Mouse (Mus musculus) liver, embryonic 11.5 days (tissue): Measurements from ENCODE around the gene Hist2h2aa2. TPM values are rescaled to one million over a fixed set of nuclear protein-coding genes. Genes with fewer than 3 reads are reported as not detected.
"Not testable (repeated sequence)": the region's sequence is repeated elsewhere in the genome, so short reads cannot be mapped to it uniquely, and the experiment has no call there.

ENCODE experiments used
- ATAC-seq: fragments of 200-750 bp; cut with Nextera tagmentation; replicated peaks from 2 replicates; pipeline ENCODE4 v1.8.0; 2017; ENCODE audit warnings: moderate number of reproducible peaks, mild to moderate bottlenecking, moderate TSS enrichment, moderate library complexity; ENCODE audit not compliant: low FRiP score
- DNase-seq: peaks from one replicate; pipeline ENCODE4 v3.0.0-alpha.2; 2017; ENCODE audit warnings: low spot score
- H3K27ac ChIP-seq: fragments of 300-500 bp; sonication (generic); 2 replicates; pipeline ENCODE4 v1.5.1; 2014; ENCODE audit warnings: mild to moderate bottlenecking, low read depth, low read length, control low read depth
- H3K27me3 ChIP-seq: fragments of 300-500 bp; sonication (generic); replicated peaks from 2 replicates; pipeline ENCODE4 v1.6.1; 2014; ENCODE audit warnings: low read length, mixed read lengths; ENCODE audit not compliant: control insufficient read depth, insufficient read depth
- H3K36me3 ChIP-seq: fragments of 300-500 bp; sonication (generic); 2 replicates; pipeline ENCODE4 v1.6.1; 2014; ENCODE audit warnings: mild to moderate bottlenecking, low read length, moderate library complexity, mixed read lengths; ENCODE audit not compliant: control insufficient read depth, insufficient read depth
- H3K4me1 ChIP-seq: fragments of 300-500 bp; sonication (generic); replicated peaks from 2 replicates; pipeline ENCODE4 v1.6.1; 2014; ENCODE audit warnings: low read length, mixed read lengths; ENCODE audit not compliant: control insufficient read depth, insufficient read depth
- H3K4me2 ChIP-seq: fragments of 300-500 bp; sonication (generic); 2 replicates; pipeline ENCODE4 v1.6.1; 2014; ENCODE audit warnings: mild to moderate bottlenecking, control low read depth, moderate library complexity
- H3K4me3 ChIP-seq: fragments of 300-500 bp; sonication (generic); 2 replicates; pipeline ENCODE4 v1.5.1; 2014; ENCODE audit warnings: low read depth, low read length, control low read depth
- H3K9ac ChIP-seq: fragments of 300-500 bp; sonication (generic); 2 replicates; pipeline ENCODE4 v1.6.1; 2014; ENCODE audit warnings: low read depth, low read length, control low read depth
- H3K9me3 ChIP-seq: fragments of 300-500 bp; sonication (generic); 2 replicates; pipeline ENCODE4 v1.6.1; 2016; ENCODE audit warnings: low read length, inconsistent platforms, mixed read lengths; ENCODE audit not compliant: control insufficient read depth
- WGBS: fragments of 180-500 bp; shearing (Covaris S2); extraction: QIAGEN DNeasy Blood & Tissue Kit; methylation state at CpG from one replicate; pipeline ENCODE4 v1.1.7; 2014; 5-methylcytosine and 5-hydroxymethylcytosine counted together
- polyA plus RNA-seq: library from polyadenylated mRNA; unstranded; fragments of >200 nt; fragmentation: Nextera tagmentation; extraction: Ambion mirVana; gene quantifications from 2 replicates; pipeline ENCODE4 v1.2.1, GENCODE M21; 2014

Hist2h2aa2 gene
- polyA plus RNA-seq, 1 experiment from 2014 or later: 34.5 TPM

DNA sequence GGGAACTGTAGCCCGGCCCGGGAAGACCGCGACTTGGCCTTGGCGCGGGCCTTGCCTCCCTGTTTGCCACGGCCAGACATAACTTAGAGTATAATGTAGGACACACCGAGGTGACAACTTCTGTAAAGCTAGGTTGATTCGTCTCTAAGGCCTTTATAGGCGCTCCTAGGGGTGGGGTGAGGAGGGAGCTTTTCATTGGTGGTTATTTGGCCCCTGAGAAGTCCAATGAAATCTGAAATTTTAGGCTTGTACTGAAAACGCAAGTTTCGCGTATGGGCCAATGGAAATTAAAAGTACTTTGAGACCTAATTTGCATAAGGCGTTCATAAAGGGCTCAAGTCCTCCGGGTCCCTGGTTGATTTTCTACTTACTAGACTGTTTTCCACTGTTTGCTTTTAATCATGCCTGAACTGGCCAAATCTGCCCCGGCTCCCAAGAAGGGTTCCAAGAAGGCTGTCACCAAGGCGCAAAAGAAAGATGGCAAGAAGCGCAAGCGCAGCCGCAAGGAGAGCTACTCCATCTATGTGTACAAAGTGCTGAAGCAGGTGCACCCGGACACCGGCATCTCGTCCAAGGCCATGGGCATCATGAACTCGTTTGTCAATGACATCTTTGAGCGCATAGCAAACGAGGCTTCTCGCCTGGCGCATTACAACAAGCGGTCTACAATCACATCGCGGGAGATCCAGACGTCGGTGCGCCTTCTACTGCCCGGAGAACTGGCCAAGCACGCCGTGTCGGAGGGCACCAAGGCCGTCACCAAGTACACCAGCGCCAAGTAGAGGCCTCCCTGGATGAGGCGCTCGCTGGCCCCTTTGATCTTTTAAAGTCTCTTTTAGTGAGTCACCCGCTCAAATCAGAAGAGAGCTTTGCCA, 19.1 kb downstream of the Hist2h2aa2 start, which contains the start of the genes Hist2h2ac and Hist2h2be:
Gene Hist2h2ac, minus strand, starts transcription at position 116 of the 875 bp plus-strand sequence.
Gene Hist2h2be, plus strand, starts transcription at position 355 of the 875 bp plus-strand sequence.
- Histone ChIP-seq H3K4me1 (peaks cover 31% of the 10 kb centered on the region), H3K9me3 (no peaks in the 10 kb centered on the region), H3K27me3 (no peaks in the 10 kb centered on the region), H3K9ac (peak within 1 kb of the TSS; percentile 98), H3K4me3 (peak within 1 kb of the TSS; percentile 61), H3K36me3 (no peaks in the 10 kb centered on the region), H3K4me2 (peak within 1 kb of the TSS; percentile 92), H3K27ac (peak within 1 kb of the TSS; percentile 100)
- under 1% methylated on average over 43 of the region's 43 CpGs for WGBS
- peak; percentile 92 for ATAC-seq
- DNase-seq: peak; percentile 84

- not testable (repeated sequence) for H3K9me3 ChIP-seq, H3K27me3 ChIP-seq, H3K36me3 ChIP-seq
- WGBS: under 1% methylated on average over 26 of the region's 47 CpGs
- Histone ChIP-seq H3K4me2 (peak overlapping the region; percentile 92), H3K27ac (peak overlapping the region; percentile 100), H3K4me1 (peaks cover 26% of the 10 kb centered on the region), H3K9ac (peak overlapping the region; percentile 98), H3K4me3 (peak overlapping the region; percentile 61)
- ATAC-seq (peak; percentile 9), DNase-seq (peak; percentile 79)
Measured at GRCm38 (mm10) chr3:96220131-96220764, 19.8 kb downstream of the Hist2h2aa2 start.

DNA sequence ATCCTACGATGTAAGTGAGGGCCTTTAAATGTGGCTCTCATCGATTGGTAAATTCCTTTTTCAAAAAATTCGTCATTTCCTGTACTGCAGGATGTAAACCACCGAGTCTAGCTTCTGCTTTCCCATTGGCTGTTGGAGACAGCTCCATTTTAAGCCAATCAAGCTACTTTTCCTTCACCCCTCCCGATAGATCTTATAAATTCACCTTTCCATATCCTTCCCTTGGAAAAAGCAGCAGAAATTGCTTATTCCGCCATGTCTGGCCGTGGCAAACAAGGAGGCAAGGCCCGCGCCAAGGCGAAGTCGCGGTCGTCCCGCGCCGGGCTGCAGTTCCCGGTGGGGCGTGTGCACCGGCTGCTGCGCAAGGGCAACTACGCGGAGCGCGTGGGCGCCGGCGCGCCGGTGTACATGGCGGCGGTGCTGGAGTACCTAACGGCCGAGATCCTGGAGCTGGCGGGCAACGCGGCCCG, 20.4 kb downstream of the Hist2h2aa2 start, which contains the start of the genes Bola1 and Hist2h2ab:
Gene Bola1, minus strand, starts transcription at position 49 of the 470 bp plus-strand sequence.
Gene Hist2h2ab, plus strand, starts transcription at position 205 of the 470 bp plus-strand sequence.
- Histone ChIP-seq H3K36me3 (no peaks in the 10 kb centered on the region), H3K27me3 (no peaks in the 10 kb centered on the region), H3K4me1 (peaks cover 22% of the 10 kb centered on the region), H3K9ac (peak within 1 kb of the TSS; percentile 98), H3K4me3 (peak within 1 kb of the TSS; percentile 61), H3K9me3 (no peaks in the 10 kb centered on the region), H3K27ac (peak within 1 kb of the TSS; percentile 100), H3K4me2 (peak within 1 kb of the TSS; percentile 92)
- WGBS: under 1% methylated on average over 37 of the region's 37 CpGs
- DNase-seq (peak; percentile 80), ATAC-seq (peak; percentile 74)

DNA sequence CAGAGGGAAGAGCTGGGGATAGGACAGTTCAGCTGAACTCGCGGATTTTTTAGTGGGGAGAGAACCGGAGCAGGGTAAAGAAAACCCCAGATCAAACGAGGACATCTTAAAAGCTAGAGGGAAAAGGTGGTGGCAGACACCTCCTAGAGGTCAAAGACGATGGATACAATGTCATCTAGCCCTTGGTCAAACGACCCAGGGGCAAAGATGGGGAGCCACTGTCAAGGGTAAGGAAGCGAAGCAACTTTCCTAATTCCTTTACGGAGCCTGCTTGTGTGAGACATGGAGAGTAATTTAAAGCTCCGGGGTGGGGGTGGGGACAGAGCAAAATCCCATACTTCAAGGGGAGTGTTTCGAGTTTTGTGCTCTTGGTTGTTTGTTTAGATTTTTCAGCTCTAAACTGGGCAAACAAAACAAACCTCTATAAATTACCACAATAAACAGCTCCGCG, 20.9 kb downstream of the Hist2h2aa2 start:
- peaks cover 22% of the 10 kb centered on the region for H3K4me1 ChIP-seq
- DNase-seq (peak; percentile 64), ATAC-seq (0 out of 2 replicates have a peak, but pooled peaks have one; percentile 3)
- H3K27ac ChIP-seq: peak overlapping the region; percentile 100
- no peaks in the 10 kb centered on the region for H3K36me3 ChIP-seq
- WGBS: 0% methylated on average over 12 of the region's 12 CpGs
- H3K9me3 ChIP-seq: no peaks in the 10 kb centered on the region
- H3K4me3 ChIP-seq: peak overlapping the region; percentile 61
- peak overlapping the region; percentile 98 for H3K9ac ChIP-seq
- peak overlapping the region; percentile 92 for H3K4me2 ChIP-seq
- H3K27me3 ChIP-seq: no peaks in the 10 kb centered on the region

GRCm38 (mm10) chr3:96209242-96209641, 30.8 kb downstream of the Hist2h2aa2 start:
- Histone ChIP-seq H3K27ac (no peak overlapping the region), H3K27me3 (no peaks in the 10 kb centered on the region), H3K4me1 (no peaks in the 10 kb centered on the region; the same call in 1 of the 2 replicates), H3K9ac (no peak overlapping the region), H3K36me3 (no peaks in the 10 kb centered on the region), H3K4me2 (no peak overlapping the region), H3K4me3 (no peak overlapping the region), H3K9me3 (no peaks in the 10 kb centered on the region)
- 28% methylated on average over 15 of the region's 15 CpGs for WGBS
- ATAC-seq (no peak), DNase-seq (no peak)

DNA sequence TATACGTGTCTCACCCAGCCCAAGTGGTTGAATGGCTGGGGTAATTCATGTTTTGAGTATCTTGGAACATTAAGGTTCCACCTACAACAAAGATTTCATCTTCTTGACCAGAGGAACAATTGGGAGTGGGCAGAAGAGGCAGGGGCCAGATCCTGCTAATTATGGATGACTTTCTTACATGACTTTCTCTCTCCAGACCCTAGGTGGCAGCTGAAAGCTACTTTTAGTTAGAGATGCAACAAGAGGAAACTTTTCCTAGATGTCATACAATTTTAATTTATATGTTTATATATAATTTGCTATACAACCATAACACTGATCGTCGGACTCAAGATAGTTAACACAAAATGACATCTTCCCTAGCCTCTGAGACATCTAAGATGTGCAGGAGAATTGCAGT, 32.3 kb downstream of the Hist2h2aa2 start:
- Histone ChIP-seq H3K27me3 (no peaks in the 10 kb centered on the region), H3K36me3 (no peaks in the 10 kb centered on the region), H3K27ac (no peak overlapping the region), H3K9ac (no peak overlapping the region), H3K4me3 (no peak overlapping the region), H3K9me3 (no peaks in the 10 kb centered on the region), H3K4me2 (no peak overlapping the region), H3K4me1 (no peaks in the 10 kb centered on the region; the same call in 1 of the 2 replicates)
- ATAC-seq (no peak), DNase-seq (no peak)
- WGBS: 80% methylated on average over 3 of the region's 3 CpGs

DNA sequence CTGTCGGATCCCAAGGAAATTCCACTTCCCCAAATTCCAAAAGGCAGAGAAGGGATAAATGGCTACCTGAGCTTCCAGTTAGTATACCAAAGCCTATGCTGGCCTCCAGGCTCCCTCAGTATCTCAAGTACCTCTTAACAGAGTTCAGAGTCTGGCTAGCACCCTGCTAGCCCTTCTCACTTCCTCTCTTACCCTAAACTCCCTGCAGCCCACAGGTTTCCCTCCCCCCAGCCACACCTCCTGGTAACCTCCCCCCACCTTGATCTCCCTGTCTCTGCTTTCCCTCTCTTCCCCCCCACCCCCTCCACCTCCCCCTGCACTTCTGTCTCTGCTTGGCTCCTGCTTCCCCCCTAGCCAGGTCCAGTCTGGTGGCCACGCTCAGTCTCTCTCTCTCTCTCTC, 40.3 kb downstream of the Hist2h2aa2 start:
- 42% methylated on average over 2 of the region's 2 CpGs for WGBS
- no peak overlapping the region for H3K27ac ChIP-seq
- no peak overlapping the region for H3K4me3 ChIP-seq
- DNase-seq: no peak
- H3K27me3 ChIP-seq: no peaks in the 10 kb centered on the region
- H3K4me1 ChIP-seq: peaks cover 13% of the 10 kb centered on the region
- H3K4me2 ChIP-seq: no peak overlapping the region
- 0 out of 2 replicates have a peak, but pooled peaks cover 2% of the 10 kb centered on the region for H3K36me3 ChIP-seq
- H3K9me3 ChIP-seq: peaks cover 2% of the 10 kb centered on the region; the same call in 1 of the 2 replicates
- H3K9ac ChIP-seq: no peak overlapping the region
- no peak for ATAC-seq

GRCm38 (mm10) chr3:96198601-96199251, 41.4 kb downstream of the Hist2h2aa2 start:
- Histone ChIP-seq H3K4me1 (peaks cover 13% of the 10 kb centered on the region), H3K4me2 (peak overlapping the region; percentile 96), H3K9ac (peak overlapping the region; percentile 30; the same call in 1 of the 2 replicates)
- DNase-seq, H3K36me3 ChIP-seq, H3K27me3 ChIP-seq, H3K27ac ChIP-seq, ATAC-seq, H3K9me3 ChIP-seq, H3K4me3 ChIP-seq: not testable (repeated sequence)
- WGBS: 21% methylated on average over 6 of the region's 8 CpGs
